Mouse (Mus musculus) cerebellum, adult 9-11 months (tissue): Measurements from ENCODE around the gene Gm10563.

Experiments used
- DNase-seq: peaks from one replicate; pipeline ENCODE4 v3.0.0; 2022

The Gm10563 gene

DNA sequence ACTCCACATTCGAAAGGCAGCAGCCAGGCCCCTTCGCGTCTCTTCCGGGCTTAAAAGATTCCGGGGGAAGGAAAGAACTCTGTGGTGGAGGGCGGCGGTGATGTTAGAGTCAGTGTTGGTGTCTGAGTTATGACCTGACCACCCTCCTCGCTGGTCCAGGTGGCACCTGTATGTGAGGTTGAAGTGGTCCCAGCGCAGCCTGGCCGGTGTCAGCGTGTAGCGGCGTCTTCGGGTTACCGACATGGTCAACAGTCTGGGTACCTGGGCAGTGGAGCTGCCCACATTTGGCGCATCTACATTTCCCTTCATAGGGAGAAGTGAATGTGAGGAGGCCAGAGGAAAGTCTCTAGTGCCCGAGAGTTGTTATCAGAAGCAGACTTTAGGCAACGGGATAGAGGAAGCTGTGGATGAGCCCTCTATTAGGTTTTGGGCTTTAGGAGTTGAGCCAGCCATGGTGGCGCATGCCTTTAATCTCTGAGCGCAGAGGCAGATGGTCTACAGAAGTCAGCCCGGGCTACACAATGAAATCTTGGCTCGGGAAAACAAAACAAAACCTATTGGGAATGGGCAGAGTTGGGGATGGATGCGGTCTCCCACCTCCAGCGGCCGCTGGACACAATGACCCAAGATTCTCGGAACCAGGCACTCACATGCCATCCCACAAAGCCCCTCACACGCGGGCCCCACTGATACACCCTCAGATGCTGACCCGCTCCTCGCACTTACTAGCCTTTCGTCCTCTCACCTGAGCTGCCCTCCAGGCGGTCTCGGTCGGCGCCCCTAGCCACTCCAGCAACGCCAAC lies 7.3 kb upstream of the Gm10563 start:
- DNase-seq = peak; percentile 73

DNA sequence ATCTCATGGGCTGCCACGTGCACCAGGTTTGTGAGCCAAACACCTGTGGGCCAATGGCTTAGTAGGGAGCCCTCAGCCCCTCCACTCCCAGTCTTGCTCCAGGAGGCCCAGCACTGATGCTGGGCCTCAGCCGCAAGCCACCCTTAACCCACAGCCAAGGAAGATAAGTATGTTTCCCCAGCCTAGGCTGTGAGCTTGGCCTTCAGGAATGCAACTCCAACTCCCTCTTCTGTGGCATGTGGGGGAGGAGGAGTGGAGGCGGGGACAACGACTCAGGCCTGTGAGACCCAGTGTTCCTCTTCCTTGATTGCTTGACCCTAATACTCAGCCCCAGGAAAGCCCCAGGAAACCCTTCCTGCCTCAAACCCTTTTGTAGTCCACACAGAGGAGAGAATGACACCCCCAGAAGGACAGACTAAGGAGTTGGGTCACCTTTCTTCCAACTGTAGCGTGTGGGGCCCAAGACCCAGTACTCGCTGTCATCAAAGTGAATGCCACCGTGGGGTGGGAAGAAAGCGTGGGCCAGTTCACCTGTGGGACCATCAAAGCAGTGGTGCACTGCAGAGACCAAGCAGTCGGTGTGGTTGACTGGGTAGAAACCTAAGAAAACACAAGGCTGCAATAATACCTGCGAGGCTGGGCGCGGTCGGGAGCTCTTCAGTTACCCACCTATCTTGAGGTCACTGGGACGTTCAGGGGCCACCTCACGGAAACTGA lies 6.5 kb upstream of the Gm10563 start:
- peak; percentile 37 for DNase-seq

DNA sequence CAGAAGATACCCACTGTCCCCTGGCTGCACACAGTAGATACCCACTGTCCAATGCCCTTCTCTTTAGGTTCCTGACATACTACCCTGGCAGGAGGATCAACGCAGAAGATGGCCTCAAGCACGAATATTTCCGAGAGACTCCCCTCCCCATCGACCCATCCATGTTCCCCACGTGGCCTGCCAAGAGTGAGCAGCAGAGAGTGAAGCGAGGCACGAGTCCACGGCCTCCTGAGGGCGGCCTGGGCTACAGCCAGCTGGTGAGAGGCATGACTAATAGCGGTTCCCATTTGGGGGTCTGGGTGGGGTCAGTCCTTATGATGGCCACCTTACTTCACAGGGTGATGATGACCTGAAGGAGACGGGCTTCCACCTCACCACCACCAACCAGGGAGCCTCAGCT lies 4.1 kb upstream of the Gm10563 start:
- DNase-seq = peak; percentile 43

DNA sequence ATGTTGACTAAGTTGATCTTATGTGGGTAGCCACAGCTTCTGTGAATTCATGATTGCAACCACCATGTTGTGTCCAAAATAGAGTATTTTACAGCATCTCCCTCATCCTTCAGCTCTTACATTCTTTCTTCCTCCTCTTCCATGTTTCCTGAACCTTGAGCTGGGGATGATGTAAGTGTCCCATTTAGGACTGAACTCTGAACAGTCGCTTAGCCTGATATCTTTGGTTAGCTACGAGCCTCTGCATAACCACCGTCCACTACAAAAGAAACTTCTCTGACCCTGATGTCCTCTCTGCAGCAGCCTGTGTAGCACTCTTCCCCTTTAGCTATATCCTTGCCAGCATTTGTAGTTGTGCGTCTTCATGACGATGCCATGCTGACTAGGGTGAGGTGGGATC lies 513 bp upstream of the Gm10563 start:
- no peak for DNase-seq

DNA sequence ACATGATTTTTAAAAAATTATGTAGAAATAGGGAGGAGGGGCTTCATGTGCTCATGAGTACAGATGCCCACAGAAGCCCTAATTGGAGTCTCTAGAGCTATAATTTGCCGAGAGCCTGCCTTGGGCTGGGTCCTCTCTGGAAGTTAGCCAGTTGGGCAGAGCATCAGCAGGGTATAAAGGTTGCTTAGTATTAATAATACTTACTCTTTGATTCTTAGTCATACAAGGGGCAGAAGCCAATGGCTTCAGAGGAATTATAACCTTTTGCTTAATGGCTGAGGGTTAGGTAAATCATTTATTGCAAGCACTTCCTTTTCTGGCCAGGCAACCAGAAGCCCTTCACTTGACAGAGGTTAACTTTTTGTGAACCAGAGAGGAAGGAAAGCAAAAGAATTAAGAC lies 1.7 kb downstream of the Gm10563 start:
- DNase-seq = no peak

DNA sequence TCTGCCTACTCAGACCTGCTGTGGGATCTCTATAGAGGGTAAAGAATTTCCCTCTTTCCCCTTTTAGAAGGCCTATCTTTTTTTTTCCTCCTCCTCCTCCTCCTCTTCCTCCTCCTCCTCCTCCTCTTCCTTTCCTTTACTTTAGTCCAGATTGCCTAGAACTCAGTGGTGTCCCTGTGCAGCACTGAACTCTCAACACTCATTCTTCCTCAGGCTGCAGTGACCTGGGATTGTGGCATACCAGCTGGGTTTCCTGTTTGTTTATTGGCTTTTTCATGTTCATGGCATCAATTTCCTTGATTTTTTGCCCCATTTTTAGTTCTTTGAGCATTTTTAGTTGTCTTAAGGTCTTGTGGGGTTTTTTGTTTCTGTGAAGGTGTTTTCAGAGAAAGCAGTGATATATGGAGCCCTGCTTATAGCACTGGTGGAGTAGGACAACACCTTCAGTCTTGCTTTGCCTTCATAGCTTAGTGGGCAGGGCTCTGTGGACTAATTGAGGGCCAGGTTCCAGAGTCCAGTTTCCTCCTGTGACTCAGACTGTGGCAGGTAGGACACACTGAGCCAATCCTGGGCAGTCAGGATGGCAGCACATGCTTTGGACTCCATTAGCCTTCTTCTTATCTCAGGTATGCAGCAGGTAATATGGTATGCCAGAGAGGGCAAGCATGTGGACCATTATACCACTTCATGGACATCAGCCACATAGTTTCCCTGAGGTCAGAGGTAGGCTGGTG lies 9.3 kb downstream of the Gm10563 start:
- no peak for DNase-seq

DNA sequence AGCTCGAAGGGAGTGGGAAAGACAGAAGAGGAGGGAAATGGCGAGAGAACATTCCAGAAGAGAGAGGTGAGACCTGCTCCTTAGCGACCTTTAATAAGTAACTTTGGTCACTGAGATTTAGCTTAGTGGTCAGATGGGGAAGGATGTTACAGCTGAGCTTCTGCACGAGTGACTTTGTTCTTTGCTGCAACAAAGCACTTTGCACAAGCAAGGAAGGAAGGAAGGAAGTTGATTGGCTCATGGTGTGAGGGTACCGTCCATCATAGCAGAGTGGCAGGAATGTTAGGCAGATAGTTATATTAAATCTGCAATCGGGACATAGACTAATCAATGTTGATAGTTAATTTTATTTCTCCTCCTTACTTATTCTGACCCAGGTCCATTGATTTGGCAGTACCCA lies 14.9 kb downstream of the Gm10563 start:
- no peak for DNase-seq

DNA sequence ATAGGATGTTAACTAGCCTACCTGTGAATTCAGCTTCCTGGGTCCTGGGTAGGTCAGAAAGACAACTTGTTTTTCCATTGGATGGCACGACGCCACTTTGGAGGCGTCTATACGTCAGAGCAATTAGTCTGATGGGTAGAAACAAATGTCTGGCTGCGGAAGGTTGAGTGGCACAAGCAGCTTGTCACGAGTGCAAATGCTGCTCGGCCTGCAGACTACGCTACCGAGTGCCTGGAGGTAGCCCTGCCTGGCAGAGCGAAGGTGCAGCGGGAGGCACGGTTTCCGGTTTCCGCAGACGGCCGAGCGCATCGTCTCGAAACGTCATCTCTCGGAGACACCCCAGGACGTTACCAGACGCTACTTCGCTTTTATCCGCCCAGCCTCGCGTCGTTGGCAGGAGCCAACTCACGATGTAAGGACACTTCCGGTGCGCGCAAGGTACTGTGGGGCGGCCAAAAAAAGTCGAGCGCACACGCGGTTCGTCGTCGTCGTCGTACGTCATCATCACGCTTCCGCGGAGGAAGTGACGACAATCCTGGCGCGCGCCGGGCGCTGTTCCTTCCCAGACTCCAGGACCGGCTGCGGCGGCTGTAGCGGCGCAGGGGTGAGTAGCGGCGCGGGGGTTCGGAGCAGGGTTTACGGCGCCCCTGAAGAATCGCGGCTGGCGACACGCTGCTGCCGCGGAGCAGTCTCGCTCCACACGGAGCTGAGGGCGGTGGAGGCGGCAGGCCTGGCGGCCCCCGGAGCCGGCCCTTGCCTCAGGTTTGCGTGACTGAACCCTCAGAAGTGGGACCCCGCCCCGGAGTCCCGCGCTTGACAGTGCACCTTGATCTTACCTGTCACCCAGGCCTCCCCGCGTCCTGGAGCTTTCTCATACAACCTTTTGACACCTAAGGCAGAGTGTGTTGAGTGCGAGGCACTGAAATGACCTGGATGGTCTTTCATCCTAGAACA lies 20.6 kb downstream of the Gm10563 start, which contains the start of gene Cdk11b:
TSS of gene Cdk11b (plus strand) at position 517 of the 954 bp plus-strand sequence.
- peak; percentile 98 for DNase-seq

DNA sequence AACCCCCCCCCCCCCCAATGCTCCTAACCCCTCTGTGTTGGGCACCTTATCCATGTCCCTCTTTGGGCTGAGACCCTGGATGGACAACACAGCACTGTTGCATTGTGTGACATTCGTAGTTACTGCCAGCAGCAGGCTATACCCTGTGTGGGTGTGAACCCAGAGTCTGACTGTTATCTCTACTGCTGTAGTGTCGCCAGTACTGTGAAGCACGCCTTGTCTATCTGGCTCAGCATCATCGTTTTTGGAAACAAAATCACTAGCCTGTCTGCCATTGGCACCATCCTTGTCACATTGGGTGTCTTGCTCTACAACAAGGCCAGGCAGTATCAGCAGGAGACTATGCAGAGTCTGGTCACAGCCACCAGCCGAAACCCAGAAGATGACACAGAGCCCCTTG lies 26.9 kb downstream of the Gm10563 start:
- no peak for DNase-seq

DNA sequence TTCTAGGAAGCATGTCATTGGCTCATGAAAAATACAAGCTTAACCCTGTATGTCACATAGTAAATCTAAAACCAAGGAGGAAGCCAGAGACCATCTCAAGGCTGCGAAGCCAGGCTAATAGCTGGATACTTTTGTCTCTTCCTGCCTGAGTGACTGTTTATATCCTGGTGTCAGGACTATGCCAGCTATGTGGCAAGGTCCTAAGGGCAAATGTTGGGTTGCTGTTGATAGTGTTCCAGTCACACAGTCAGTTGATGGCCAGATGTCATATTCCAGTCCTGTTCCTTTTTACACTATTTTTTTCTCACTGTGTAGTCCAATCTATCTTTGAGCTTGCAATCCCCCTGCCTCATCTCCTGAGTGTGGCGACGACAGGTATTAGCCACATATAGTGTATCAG lies 31.9 kb downstream of the Gm10563 start:
- DNase-seq = no peak

DNA sequence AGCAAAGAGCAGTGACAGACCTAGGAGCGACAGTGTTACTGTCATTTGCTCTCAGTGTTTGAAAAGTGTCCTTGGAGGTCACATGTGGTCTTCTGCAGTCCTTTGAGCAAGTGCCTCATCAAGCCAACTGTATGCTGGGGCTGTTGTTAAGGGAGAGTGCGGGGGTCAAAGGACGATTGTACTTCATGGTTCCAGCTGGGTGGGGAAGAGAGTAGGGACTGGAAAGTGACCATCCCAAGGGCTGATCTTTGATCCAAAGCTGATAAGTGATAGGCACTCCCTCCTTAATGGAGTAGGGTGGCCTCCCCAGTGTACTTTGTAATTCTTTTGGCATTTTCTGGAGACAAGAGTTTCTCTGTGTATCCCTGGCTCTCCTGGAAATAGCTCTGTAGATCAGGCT lies 33.3 kb downstream of the Gm10563 start:
- no peak for DNase-seq

DNA sequence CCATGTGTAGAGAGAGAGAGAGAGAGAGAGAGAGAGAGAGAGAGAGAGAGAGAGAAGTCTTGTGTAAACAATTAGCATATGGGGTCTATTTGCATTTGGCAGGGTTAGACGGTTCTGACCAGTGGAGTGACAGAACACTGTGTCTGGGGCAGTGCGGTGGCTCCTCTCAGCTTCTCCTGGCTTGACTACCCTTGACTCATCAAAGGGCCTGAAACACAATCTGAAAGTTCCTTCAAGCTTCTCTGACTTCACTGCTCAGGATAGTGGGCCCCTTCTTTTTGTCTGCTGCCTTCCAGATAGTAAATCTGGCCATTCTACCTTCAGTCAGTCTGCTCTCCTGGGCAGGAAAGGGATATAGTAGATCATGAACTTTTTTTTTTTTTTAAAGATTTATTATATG lies 38.4 kb downstream of the Gm10563 start:
- no peak for DNase-seq

DNA sequence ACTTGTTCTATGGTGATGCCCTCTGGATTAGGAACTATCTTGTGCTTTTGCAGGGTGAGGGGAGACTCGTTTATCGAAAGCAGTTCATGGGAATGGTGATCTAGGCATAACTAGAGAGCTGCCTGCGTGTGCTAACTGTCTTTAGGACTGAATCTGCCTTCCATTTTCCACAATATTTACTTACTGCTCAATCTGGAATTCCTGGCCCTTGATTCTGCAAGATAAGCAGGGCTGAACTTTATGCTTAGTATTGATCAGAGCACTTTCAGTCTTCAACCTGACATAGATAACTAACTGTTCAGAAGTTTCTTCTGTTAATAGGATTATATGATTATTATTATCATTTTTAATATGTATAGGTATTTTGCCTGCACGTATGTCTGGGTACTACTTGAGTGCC lies 40.1 kb downstream of the Gm10563 start:
- no peak for DNase-seq

DNA sequence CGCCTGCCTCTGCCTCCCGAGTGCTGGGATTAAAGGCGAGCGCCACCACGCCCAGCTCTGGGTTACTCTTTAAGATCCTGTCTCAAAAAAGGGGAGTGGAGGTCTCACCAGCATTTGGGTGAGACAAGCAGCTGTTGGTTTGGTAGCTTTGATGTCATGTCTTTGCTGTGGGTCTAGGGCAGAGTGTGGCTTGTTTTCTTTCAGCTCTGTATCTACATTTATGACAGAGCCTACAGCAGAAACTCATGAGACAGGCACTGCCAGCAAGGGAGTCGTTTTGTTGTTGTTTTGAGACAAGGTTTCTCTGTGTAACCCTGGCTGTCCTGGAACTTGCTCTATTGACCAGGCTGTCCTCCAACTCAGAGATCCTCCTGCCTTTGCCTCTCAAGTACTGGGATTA lies 41.4 kb downstream of the Gm10563 start:
- no peak for DNase-seq

DNA sequence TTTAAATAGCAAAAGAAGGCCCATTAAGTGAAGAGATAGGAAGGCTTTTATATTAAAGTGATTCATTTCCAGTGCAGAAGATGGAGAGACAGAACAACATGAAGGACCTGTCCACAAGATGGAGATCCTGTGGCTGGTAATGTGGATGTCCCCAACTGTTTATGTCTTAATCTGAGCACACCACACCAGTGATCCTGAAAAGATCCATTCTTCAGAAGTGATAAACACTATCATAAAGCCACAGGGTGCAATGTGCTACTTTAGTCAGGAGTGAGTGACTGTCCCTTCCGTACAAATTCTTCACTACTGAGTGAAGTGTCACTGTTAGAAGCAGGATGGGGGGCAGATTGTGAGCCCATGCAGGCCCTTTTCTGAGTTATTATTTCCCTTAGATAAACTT lies 42.5 kb downstream of the Gm10563 start:
- no peak for DNase-seq

DNA sequence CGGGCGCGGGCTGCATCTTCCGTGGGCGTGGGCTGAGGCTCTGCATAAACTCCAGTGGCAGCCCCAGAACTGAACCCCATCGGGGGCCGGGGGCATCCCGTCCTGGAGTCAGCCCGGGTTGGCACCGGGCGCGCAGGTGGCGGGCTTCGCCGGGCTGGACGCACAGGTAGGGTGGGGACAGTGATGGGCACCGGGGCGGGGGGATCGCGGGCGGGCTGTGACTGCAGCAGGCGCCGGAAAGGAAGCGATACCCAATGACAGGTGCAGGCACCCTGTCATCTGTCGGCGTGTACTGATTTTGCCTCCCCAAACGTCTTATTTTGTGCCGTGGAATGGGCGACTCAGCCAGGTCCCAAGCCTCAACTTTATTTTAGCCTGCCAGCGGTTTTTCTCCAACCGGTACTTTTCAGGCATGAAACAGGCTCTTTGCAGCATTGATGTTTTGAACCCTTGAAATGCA lies 43.2 kb downstream of the Gm10563 start:
- no peak for DNase-seq

DNA sequence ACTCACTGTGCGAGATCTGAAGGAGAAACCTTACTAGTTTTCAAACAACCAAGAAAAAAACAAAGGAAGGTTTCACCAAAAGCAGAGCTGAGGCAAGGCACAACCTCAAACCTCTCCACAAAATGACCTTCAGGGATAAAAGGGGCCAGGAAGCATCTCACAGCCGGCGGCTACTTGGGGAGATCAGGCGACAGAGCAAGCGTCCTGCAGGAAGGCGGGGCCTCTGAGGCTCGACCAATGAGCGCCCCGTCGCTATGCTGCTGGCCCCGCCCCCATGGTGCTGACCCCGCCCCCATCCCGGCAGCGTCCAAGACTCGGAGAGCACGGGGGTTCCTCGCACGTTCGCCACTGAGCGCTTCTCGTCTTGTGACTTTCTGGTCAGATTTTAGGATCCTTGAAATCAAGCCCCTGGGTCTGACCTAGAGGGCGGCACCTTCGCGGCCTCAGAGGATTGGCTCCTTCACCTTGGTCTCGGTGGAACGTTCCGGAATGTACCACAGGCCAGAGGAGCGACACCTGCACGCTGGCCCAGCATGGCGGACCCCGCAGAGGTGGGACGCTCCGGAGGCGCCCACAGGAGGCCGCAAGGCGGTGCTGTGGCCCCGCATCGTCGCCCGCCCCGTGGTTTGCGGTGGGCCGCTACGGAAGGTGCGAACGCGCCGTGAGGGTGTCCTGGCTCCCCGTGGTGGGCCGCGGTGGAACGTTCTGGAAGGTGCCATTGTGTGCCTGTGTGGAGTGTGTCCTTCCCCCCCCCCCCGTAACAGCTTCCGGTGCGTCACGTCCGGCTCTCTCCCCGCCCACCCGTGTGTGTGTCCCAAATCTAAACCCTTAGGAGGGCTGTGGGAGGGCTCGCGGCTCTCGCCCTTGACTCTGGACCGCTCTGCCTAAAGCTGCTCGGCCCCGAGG lies 43.9 kb downstream of the Gm10563 start, which contains the start of gene Slc35e2:
TSS of gene Slc35e2 (plus strand) at position 326 of the 906 bp plus-strand sequence.
- peak; percentile 95 for DNase-seq

DNA sequence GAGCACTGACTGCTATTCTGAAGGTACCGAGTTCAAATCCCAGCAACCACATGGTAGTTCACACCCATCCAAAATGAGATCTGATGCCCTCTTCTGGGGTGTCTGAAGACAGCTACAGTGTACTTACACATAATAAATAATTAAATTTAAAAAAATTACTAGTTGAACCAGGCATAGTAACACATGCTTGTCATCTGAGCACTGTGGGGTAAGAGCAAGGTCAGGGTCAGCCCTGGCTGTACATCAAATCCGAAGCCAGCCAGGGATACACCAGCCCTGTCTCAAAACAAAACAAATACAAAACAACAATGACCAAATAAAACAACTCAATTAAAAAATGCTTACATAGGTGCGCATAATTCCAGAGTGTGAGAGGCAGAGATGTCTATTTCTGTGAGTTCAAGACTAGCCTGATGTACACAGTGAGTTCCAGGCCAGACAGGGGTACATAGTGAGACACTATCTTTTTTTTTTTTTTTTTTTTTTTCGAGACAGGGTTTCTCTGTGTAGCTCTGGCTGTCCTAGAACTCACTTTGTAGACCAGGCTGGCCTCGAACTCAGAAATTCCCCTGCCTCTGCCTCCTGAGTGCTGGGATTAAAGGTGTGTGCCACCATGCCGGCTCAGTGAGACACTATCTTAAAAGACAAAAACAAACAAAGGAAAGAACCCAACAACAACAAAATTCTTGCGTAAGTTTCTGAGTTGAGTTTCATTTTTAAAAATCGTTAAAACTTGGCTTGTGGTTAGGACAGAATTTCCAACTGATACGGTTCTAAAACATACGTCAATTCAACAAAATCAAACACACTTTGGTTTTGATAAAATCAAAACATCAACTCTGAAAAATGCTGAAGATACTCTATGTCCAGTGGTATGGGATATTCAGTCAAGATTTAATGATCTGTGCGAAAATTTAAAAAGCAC lies 45.0 kb downstream of the Gm10563 start:
- DNase-seq = no peak

DNA sequence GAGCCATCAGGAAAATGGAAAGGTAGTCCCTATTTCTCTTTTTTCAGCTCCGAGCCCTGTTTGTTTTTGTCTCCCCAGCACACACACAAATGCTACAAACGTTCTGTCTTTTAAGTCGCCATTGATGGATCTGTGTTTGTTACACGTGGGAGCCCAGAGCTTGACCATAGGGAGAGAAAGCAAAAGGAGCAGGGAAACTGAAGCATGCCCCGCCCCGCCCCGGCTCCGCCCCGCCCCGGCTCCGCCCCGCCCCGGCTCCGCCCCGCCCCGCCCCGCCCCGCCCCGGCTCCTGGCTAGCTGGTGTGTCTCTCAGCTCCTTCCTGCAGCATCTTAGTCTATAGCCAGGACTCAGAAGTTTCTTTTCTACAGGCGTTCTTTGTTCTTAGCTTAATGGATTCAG lies 46.7 kb downstream of the Gm10563 start:
- no peak for DNase-seq

DNA sequence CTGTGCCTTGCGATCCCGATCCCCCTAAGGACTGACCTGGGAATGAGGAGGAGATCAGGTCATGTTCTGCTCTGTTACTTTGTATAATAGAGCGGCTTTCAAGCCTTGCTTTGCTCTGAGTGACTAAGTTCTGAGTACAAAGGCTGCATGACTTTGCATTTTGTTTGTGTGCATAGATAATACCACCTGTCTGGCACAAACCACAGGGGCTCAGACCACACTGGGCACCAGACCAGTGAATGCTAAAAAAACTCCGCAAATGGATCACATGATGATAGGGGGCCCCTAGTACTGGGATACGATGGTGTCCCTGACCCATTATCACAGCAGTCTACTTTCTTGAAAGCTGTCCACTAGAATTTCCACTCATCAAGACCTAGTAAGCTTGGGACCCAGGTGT lies 48.6 kb downstream of the Gm10563 start:
- DNase-seq = no peak
